Mouse (Mus musculus) ovary, postnatal 10 days (tissue): ENCODE data around the gene Txlna.

Source experiments
- DNase-seq: peaks from one replicate; pipeline ENCODE4 v3.0.0; 2022; ENCODE audit warnings: low spot score

Txlna gene

GRCm38 (mm10) chr4:129640638-129641467 lies at the start of gene Txlna:
Txlna (minus strand) TSS chr4:129641065.
- peak; percentile 82 for DNase-seq

GRCm38 (mm10) chr4:129684531-129684930 lies 43.7 kb upstream of the Txlna start:
- no peak for DNase-seq

GRCm38 (mm10) chr4:129683901-129684493 lies 43.1 kb upstream of the Txlna start:
- no peak for DNase-seq

- DNase-seq: no peak
Measured at GRCm38 (mm10) chr4:129681837-129682236, 41.0 kb upstream of the Txlna start.

- no peak for DNase-seq
Measured at GRCm38 (mm10) chr4:129672878-129673449, 32.1 kb upstream of the Txlna start.

GRCm38 (mm10) chr4:129672083-129672877 lies 31.4 kb upstream of the Txlna start, which contains the start of gene Kpna6:
Kpna6 (minus strand) TSS chr4:129672767.
- DNase-seq: peak; percentile 88

GRCm38 (mm10) chr4:129671491-129672082 lies 30.7 kb upstream of the Txlna start:
- DNase-seq: no peak

- no peak for DNase-seq
Measured at GRCm38 (mm10) chr4:129662255-129662813, 21.5 kb upstream of the Txlna start.

- DNase-seq: no peak
Measured at GRCm38 (mm10) chr4:129661584-129661983, 20.7 kb upstream of the Txlna start.

- no peak for DNase-seq
Measured at GRCm38 (mm10) chr4:129654770-129655169, 13.9 kb upstream of the Txlna start.

- no peak for DNase-seq
Measured at GRCm38 (mm10) chr4:129650359-129650758, 9.5 kb upstream of the Txlna start.

- DNase-seq: no peak
Measured at GRCm38 (mm10) chr4:129648656-129649055, 7.8 kb upstream of the Txlna start.

GRCm38 (mm10) chr4:129645204-129645603 lies 4.3 kb upstream of the Txlna start:
- DNase-seq: no peak

- no peak for DNase-seq
Measured at GRCm38 (mm10) chr4:129641756-129642155, 891 bp upstream of the Txlna start.

- peak; percentile 34 for DNase-seq
Measured at GRCm38 (mm10) chr4:129640101-129640637, 696 bp downstream of the Txlna start.

GRCm38 (mm10) chr4:129639221-129639620 lies 1.6 kb downstream of the Txlna start:
- no peak for DNase-seq

- no peak for DNase-seq
Measured at GRCm38 (mm10) chr4:129633852-129634251, 7.0 kb downstream of the Txlna start.

GRCm38 (mm10) chr4:129631867-129632266 lies 9.0 kb downstream of the Txlna start:
- no peak for DNase-seq

- no peak for DNase-seq
Measured at GRCm38 (mm10) chr4:129630944-129631343, 9.9 kb downstream of the Txlna start.

- DNase-seq: no peak
Measured at GRCm38 (mm10) chr4:129626035-129626434, 14.8 kb downstream of the Txlna start.

- DNase-seq: no peak
Measured at GRCm38 (mm10) chr4:129625496-129625895, 15.4 kb downstream of the Txlna start.
